ENCODE assay signal across 8 mouse cellular contexts in genomic region chr13:41358480-41359180, GRCm38 (mm10).
DNase-seq lines count a peak whose midpoint lies in the region; ATAC-seq and TF ChIP-seq lines count a peak whose summit lies in the region.

No protein-coding gene starts in this region.

- no peak for TF ChIP-seq CTCF in gastrocnemius, adult 2 months (IDR thresholded peaks at IDR 0.05)
- no peak for TF ChIP-seq CTCF in hindbrain, postnatal 0 days (IDR thresholded peaks at IDR 0.05; ENCODE audit: low read depth)
- TF ChIP-seq CTCF in left cerebral cortex, adult 2 months (IDR thresholded peaks at IDR 0.05) = peak; percentile 1

- DNase-seq in gastrocnemius, adult 2 months = peak; percentile 96
- DNase-seq in hindbrain, postnatal 0 days (ENCODE audit: low spot score) = peak; percentile 96
- DNase-seq in left cerebral cortex, adult 2 months (ENCODE audit: extremely low spot score in 1 of 2, low spot score in 2 of 2) = peak; percentile 93 to 94
- peak; percentile 73 for DNase-seq in retina, postnatal 7 days (ENCODE audit: low read depth, low spot score)
- DNase-seq in urinary bladder, adult 18-20 months (ENCODE audit: low spot score in 2 of 2) = peak; percentile 84 to 93

- H3K9ac ChIP-seq in hindbrain, postnatal 0 days (replicated peaks; ENCODE audit: low read length) = peak overlapping the region; percentile 72

- no peaks in the 10 kb centered on the region for H3K9me3 ChIP-seq in hindbrain, postnatal 0 days (ENCODE audit: low read length)

- peak overlapping the region; percentile 87 for H3K27ac ChIP-seq in gastrocnemius, adult 2 months
- H3K27ac ChIP-seq in hindbrain, postnatal 0 days = peak overlapping the region; percentile 91
- peak overlapping the region; percentile 90 for H3K27ac ChIP-seq in left cerebral cortex, adult 2 months
- H3K27ac ChIP-seq in macrophage = no peak overlapping the region

- peak overlapping the region; percentile 72 for H3K4me2 ChIP-seq in hindbrain, postnatal 0 days (ENCODE audit: low read depth, low read length)

- ATAC-seq in activated CD4-positive, CD25-positive, alpha-beta regulatory T cell, adult 4 months = peak; percentile 89
- ATAC-seq in common myeloid progenitor, adult 5-6 weeks (replicated peaks; ENCODE audit: low read depth, poor library complexity, severe bottlenecking) = peak; percentile 95
- peak; percentile 99 for ATAC-seq in hindbrain, postnatal 0 days

- no peaks in the 10 kb centered on the region for H3K79me2 ChIP-seq in macrophage (ENCODE audit: inconsistent target)

- H3K36me3 ChIP-seq in hindbrain, postnatal 0 days (ENCODE audit: insufficient read depth, low read length) = no peaks in the 10 kb centered on the region
- H3K36me3 ChIP-seq in macrophage (ENCODE audit: inconsistent target) = no peaks in the 10 kb centered on the region

- WGBS in hindbrain, postnatal 0 days = under 1% methylated on average over 42 of the region's 42 CpGs
- WGBS in macrophage (ENCODE audit: missing documents) = under 1% methylated on average over 42 of the region's 42 CpGs

- peaks cover 5% of the 10 kb centered on the region; the same call in 1 of the 2 replicates for H3K4me1 ChIP-seq in hindbrain, postnatal 0 days (ENCODE audit: insufficient read depth, low read length)

- H3K4me3 ChIP-seq in gastrocnemius, adult 2 months = peak overlapping the region; percentile 86
- peak overlapping the region; percentile 69 for H3K4me3 ChIP-seq in hindbrain, postnatal 0 days (ENCODE audit: low read length)
- H3K4me3 ChIP-seq in left cerebral cortex, adult 2 months = peak overlapping the region; percentile 68
- peak overlapping the region; percentile 41 for H3K4me3 ChIP-seq in macrophage (ENCODE audit: inconsistent target)

- H3K27me3 ChIP-seq in hindbrain, postnatal 0 days (ENCODE audit: insufficient read depth, low read length) = no peaks in the 10 kb centered on the region

- intact Hi-C loops in gastrocnemius, adult 2 months (cut with DNase I) = loop anchor here (2.0 kb wide), 1 partner anchor 18 kb away; no protein-coding TSS in a partner anchor
- intact Hi-C loops in left cerebral cortex, adult 2 months (cut with DNase I) = loop anchor here (1.0 to 5.0 kb wide), 5 partner anchors 19 to 246 kb away; partner anchors contain the start of gene Tmem170b
